Mouse (Mus musculus) intestine, postnatal 0 days (tissue): Measurements from ENCODE around the gene Klhl2. TPM values are rescaled to one million over a fixed set of nuclear protein-coding genes. Genes with fewer than 3 reads are reported as not detected.

Experiments
- ATAC-seq: fragments of 200-750 bp; cut with Nextera tagmentation; 2 replicates; pipeline ENCODE4 v1.8.0; 2017; ENCODE audit warnings: mild to moderate bottlenecking, moderate TSS enrichment, moderate library complexity
- H3K27ac ChIP-seq: fragments of 300-500 bp; sonication (generic); 2 replicates; pipeline ENCODE4 v1.5.1; 2014; ENCODE audit warnings: mild to moderate bottlenecking, low read depth, low read length, moderate library complexity
- H3K27me3 ChIP-seq: fragments of 300-500 bp; sonication (generic); replicated peaks from 2 replicates; pipeline ENCODE4 v1.6.1; 2014; ENCODE audit warnings: low read length, mixed read lengths; ENCODE audit not compliant: control insufficient read depth, insufficient read depth
- H3K36me3 ChIP-seq: fragments of 300-500 bp; sonication (generic); 2 replicates; pipeline ENCODE4 v1.6.1; 2014; ENCODE audit warnings: mild to moderate bottlenecking, moderate library complexity; ENCODE audit not compliant: control insufficient read depth, insufficient read depth
- H3K4me1 ChIP-seq: fragments of 300-500 bp; sonication (generic); replicated peaks from 2 replicates; pipeline ENCODE4 v1.6.1; 2014; ENCODE audit warnings: antibody characterized with exemption, low read length, mixed read lengths; ENCODE audit not compliant: control insufficient read depth, insufficient read depth
- H3K4me2 ChIP-seq: fragments of 300-500 bp; sonication (generic); replicated peaks from 2 replicates; pipeline ENCODE4 v1.6.1; 2014; ENCODE audit warnings: low read depth, mild to moderate bottlenecking, moderate library complexity
- H3K4me3 ChIP-seq: fragments of 300-500 bp; sonication (generic); 2 replicates; pipeline ENCODE4 v1.5.1; 2014; ENCODE audit warnings: low read depth, low read length
- H3K9ac ChIP-seq: fragments of 300-500 bp; sonication (generic); 2 replicates; pipeline ENCODE4 v1.6.1; 2014; ENCODE audit warnings: mild to moderate bottlenecking, low read depth, low read length
- H3K9me3 ChIP-seq: fragments of 300-500 bp; sonication (generic); 2 replicates; pipeline ENCODE4 v1.6.1; 2016; ENCODE audit warnings: mixed run types; ENCODE audit not compliant: control insufficient read depth
- CTCF ChIP-seq: sonication (generic); IDR thresholded peaks from 2 replicates; pipeline ENCODE4 v1.5.1; 2016; ENCODE audit warnings: low read depth, mild to moderate bottlenecking, control low read depth, antibody characterized with exemption, moderate library complexity
- WGBS: fragments of 180-500 bp; shearing (Covaris S2); extraction: QIAGEN DNeasy Blood & Tissue Kit; methylation state at CpG from one replicate; pipeline ENCODE4 v1.1.7; 2014; 5-methylcytosine and 5-hydroxymethylcytosine counted together
- polyA plus RNA-seq: library from polyadenylated mRNA; unstranded; fragments of >200 nt; fragmentation: Nextera tagmentation; extraction: Ambion mirVana; gene quantifications from 2 replicates; pipeline ENCODE4 v1.2.1, GENCODE M21; 2015

The Klhl2 gene
- polyA plus RNA-seq, 1 experiment from 2014 or later = 9.9 TPM

- no peak overlapping the region for H3K4me2 ChIP-seq
- TF ChIP-seq CTCF = no peak
- H3K4me1 ChIP-seq = no peaks in the 10 kb centered on the region
- H3K27ac ChIP-seq = no peak overlapping the region
- H3K27me3 ChIP-seq = no peaks in the 10 kb centered on the region
- H3K9me3 ChIP-seq = no peaks in the 10 kb centered on the region
- no peak for ATAC-seq
- H3K4me3 ChIP-seq = no peak overlapping the region
- H3K9ac ChIP-seq = no peak overlapping the region
- no peaks in the 10 kb centered on the region for H3K36me3 ChIP-seq
- WGBS = 56% methylated on average over 5 of the region's 5 CpGs
These were observed 65.6 kb downstream of the Klhl2 start for GRCm38 (mm10) chr8:64784235-64784634.

- no peak overlapping the region for H3K27ac ChIP-seq
These were observed 67.9 kb downstream of the Klhl2 start for GRCm38 (mm10) chr8:64781947-64782346.

GRCm38 (mm10) chr8:64777925-64778324 lies 71.9 kb downstream of the Klhl2 start:
- 59% methylated on average over 9 of the region's 9 CpGs for WGBS
- ATAC-seq = no peak
- Histone ChIP-seq H3K9me3 (no peaks in the 10 kb centered on the region), H3K9ac (no peak overlapping the region), H3K36me3 (no peaks in the 10 kb centered on the region), H3K4me3 (no peak overlapping the region), H3K4me1 (no peaks in the 10 kb centered on the region), H3K4me2 (no peak overlapping the region), H3K27me3 (no peaks in the 10 kb centered on the region), H3K27ac (no peak overlapping the region)
- peak; percentile 60 for TF ChIP-seq CTCF

More at GRCm38 (mm10) chr8:64781947-64782346, 67.9 kb downstream of the Klhl2 start:
- H3K4me1 ChIP-seq = no peaks in the 10 kb centered on the region
- no peak for TF ChIP-seq CTCF
- H3K4me3 ChIP-seq = no peak overlapping the region
- H3K9me3 ChIP-seq = no peaks in the 10 kb centered on the region
- H3K36me3 ChIP-seq = no peaks in the 10 kb centered on the region
- ATAC-seq = no peak
- H3K9ac ChIP-seq = no peak overlapping the region
- WGBS = 76% methylated on average over 6 of the region's 6 CpGs
- H3K27me3 ChIP-seq = no peaks in the 10 kb centered on the region
- no peak overlapping the region for H3K4me2 ChIP-seq

GRCm38 (mm10) chr8:64774136-64774535 lies 75.7 kb downstream of the Klhl2 start:
- Histone ChIP-seq H3K4me3 (no peak overlapping the region), H3K4me2 (no peak overlapping the region), H3K36me3 (no peaks in the 10 kb centered on the region), H3K4me1 (no peaks in the 10 kb centered on the region), H3K9me3 (no peaks in the 10 kb centered on the region), H3K9ac (no peak overlapping the region), H3K27me3 (no peaks in the 10 kb centered on the region), H3K27ac (no peak overlapping the region)
- 95% methylated on average over 6 of the region's 6 CpGs for WGBS
- no peak for TF ChIP-seq CTCF
- ATAC-seq = no peak

- Histone ChIP-seq H3K4me1 (no peaks in the 10 kb centered on the region), H3K27ac (no peak overlapping the region), H3K9me3 (no peaks in the 10 kb centered on the region), H3K36me3 (no peaks in the 10 kb centered on the region), H3K9ac (no peak overlapping the region), H3K4me3 (no peak overlapping the region), H3K4me2 (no peak overlapping the region), H3K27me3 (no peaks in the 10 kb centered on the region)
- 79% methylated on average over 7 of the region's 7 CpGs for WGBS
- no peak for TF ChIP-seq CTCF
- ATAC-seq = no peak
These were observed 79.0 kb downstream of the Klhl2 start for GRCm38 (mm10) chr8:64770814-64771213.

GRCm38 (mm10) chr8:64769586-64769985 lies 80.2 kb downstream of the Klhl2 start:
- Histone ChIP-seq H3K4me2 (no peak overlapping the region), H3K36me3 (no peaks in the 10 kb centered on the region), H3K27me3 (no peaks in the 10 kb centered on the region), H3K9me3 (no peaks in the 10 kb centered on the region), H3K9ac (no peak overlapping the region), H3K27ac (no peak overlapping the region), H3K4me1 (no peaks in the 10 kb centered on the region), H3K4me3 (no peak overlapping the region)
- no peak for ATAC-seq
- TF ChIP-seq CTCF = no peak
- 84% methylated on average over 7 of the region's 7 CpGs for WGBS

GRCm38 (mm10) chr8:64768645-64769044 lies 81.2 kb downstream of the Klhl2 start:
- Histone ChIP-seq H3K27me3 (no peaks in the 10 kb centered on the region), H3K9me3 (no peaks in the 10 kb centered on the region), H3K4me3 (no peak overlapping the region), H3K4me1 (no peaks in the 10 kb centered on the region), H3K27ac (no peak overlapping the region), H3K4me2 (no peak overlapping the region), H3K36me3 (0 out of 2 replicates have a peak, but pooled peaks cover under 1% of the 10 kb centered on the region), H3K9ac (no peak overlapping the region)
- no peak for TF ChIP-seq CTCF
- 89% methylated on average over 7 of the region's 9 CpGs for WGBS
- no peak for ATAC-seq
